Mouse (Mus musculus): ENCODE results near the gene Atp8b4.

Atp8b4 gene

DNA sequence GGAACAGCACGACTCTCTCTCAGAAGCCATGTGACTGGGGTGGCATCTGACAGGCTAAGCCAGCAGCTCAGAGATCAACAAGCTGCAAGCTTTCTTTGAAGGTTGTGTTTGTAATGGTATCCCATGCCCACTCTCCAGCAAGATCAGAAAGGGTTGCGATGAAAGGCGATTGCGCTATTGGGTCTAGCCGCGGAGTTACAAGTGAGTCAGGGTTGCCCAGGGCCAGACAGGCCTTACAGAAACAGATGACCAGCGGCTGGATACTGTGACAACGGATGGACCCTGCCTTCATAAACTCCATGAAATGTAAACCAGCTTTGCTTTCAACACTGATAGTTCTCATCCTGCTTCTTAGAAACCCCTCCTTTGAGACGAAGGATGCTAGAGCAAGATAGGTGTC is 66.2 kb downstream of the Atp8b4 start:
- no peak for DNase-seq (ENCODE audit: low spot score)

DNA sequence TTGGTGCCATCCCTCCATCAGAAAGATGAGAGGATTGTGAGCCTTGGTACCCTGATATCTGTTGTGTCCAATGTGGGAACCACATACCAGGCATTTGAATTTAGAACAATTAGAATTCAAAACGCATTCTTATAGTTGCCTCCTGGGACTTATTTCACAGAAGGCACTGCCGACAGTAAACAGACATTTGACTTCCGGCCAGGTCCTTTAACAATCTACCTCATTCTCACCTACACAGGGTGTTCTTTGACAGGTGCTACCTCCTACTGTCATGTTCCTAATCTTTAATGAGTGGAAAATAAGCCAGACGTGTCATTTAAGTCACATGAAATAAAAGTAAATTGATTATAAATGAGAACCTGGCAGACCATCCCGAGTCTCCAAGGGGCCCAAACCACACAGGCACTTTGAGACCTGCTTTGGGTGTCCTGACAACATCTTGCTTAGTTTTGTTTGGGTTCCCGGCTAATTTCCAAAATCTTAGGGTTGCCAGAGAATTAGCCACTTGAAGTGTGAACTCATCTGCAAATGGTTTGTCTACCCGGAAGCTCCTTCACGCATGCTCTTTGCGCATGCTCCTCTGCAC is 67.9 kb downstream of the Atp8b4 start:
- DNase-seq (ENCODE audit: low spot score), result no peak

DNA sequence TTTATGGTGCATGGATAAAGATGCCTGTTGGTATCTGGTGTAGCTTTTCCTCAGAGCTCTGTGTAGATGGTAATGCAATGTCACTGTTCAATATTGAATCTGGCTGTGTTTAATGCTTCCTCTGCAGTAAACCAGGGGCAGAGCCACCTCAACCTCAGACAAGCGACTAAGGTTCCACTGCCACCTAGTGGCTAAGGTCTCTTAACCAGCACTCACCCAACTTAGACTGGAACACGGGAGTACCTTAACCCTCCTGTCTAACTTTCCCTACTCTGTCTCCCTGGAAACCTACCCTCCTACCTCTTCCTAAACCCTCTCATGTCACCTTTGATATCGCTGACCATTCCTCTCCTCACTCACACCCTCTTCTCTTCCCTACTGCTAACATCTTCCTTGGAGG is 71.2 kb downstream of the Atp8b4 start:
- DNase-seq (ENCODE audit: low spot score), result peak; percentile 85

DNA sequence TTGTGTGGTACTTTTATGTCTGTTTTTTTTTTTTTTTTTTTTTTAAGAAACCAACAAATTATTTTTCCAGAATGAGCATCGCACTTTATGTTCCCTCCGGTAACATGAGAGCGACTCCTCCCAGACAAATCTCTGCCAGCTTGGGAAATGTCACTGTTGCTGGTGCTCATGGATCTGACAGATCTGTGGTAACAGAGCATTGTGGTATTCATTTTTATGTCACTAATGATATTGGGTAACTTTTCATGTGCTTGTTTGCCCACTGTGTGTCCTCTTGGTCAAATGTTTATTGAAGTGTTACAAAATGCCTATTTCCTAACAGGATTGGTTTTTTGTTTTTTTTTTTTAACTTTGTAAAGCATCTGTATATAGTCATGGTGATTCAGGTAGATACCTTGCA is 75.3 kb downstream of the Atp8b4 start:
- DNase-seq (ENCODE audit: low spot score), result no peak

DNA sequence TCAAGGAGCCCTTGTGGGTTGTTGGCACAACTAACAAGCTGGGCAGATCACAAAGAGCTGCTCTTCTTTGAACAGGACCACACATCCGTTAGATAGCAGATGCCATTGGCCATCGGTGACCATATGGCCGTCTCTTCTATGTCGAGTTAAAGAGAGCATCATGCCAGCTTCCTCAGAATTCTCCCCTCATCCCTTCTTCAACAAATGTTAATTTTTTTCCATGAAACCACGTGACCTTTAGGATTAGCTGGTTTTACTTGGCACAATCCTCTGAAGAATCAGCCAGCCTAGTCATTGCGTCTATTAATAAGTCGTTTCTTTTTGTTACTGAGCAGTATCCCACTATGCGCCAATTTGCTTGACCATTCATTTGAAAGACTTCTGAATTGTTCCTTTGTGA is 75.8 kb downstream of the Atp8b4 start:
- DNase-seq (ENCODE audit: low spot score), result no peak

DNA sequence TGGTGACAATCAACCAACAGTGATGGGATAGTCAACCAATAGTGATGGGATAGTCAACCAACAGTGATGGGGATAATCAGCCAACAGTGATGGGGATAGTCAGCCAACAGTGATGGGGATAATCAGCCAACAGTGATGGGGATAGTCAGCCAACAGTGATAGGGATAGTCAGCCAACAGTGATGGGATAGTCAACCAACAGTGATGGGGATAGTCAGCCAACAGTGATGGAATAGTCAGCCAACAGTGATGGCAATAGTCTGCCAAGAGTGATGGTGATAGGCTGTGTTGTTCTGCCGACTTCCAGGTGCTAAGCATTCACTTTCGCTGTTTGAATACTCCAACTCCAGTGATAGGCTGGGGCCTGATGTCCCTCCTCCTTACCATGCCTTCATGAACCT is 79.6 kb downstream of the Atp8b4 start:
- no peak for DNase-seq (ENCODE audit: low spot score)

DNA sequence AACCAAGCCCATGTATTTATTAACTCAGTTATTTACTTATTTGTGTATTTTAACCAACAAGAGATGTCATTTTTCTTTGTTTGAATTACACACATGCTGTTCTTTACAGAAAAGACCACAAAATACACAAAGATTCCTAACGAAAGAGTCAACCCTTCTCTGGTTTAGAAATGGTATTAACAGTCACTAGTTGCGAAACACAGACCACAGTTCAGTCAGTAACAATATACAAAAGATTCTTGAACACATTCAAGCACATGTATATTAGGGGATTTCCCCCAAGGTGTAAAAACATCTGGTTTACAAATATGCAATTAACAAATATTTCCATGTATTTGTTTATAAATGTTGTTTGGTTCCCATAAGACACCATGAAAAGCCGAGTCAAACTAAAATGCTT is 81.6 kb downstream of the Atp8b4 start:
- no peak for DNase-seq (ENCODE audit: low spot score)

DNA sequence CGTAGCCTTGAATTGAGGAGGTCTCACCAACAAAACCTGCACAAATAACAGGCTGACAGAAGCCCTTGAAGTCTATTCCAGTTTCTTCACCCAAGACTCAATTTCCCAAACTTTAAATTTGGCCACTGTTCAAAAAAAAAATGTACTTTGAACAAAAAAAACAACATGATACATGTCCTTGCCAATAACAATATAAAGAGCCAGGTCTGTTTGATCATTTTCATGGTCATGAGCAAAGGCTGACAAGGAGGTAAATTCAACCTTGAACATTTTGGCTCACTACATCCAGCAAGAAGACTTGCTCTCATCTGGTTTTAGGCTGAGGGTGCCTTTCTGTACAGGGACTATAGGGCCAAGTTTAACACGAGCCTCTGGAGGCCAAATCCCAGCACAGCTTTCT is 83.7 kb downstream of the Atp8b4 start:
- DNase-seq (ENCODE audit: low spot score), result no peak

DNA sequence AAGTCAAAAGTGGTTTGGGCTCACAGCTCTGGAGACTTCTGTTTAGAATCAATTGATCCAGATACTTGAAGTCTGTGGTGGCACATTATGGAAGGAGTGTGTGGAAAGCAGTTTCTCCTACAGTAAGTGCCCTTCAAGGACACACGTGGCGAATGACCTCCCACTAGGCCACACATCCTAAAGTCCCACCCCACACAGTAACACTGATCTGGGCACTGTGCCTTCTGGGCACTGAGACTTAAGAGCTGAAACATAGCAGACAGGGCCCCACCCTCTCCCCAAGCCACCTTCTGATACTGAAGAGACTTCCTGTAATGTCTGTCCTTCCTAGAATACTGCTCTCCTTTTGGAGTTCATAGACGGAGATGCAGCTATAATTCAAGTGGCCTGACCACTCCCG is 84.5 kb downstream of the Atp8b4 start:
- DNase-seq (ENCODE audit: low spot score), result no peak

DNA sequence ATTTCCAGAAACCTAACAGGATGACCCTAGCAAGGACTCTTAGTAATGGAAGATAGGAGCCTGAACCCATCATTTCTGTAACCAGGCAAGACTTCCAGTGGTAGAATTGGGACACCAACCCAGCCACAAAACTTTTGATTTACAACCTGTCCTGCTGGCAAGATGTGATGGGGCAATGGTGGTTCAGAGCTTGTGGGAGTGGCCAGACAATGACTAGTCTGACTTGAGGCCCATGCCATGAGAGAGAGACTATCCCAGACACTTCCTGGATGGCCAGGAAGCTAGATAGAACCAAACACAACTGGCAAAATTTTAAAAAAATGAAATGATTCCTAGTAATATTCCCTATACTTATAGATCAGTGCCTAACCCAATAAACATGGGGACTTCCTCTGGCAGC is 87.7 kb downstream of the Atp8b4 start:
- DNase-seq (ENCODE audit: low spot score), result no peak

DNA sequence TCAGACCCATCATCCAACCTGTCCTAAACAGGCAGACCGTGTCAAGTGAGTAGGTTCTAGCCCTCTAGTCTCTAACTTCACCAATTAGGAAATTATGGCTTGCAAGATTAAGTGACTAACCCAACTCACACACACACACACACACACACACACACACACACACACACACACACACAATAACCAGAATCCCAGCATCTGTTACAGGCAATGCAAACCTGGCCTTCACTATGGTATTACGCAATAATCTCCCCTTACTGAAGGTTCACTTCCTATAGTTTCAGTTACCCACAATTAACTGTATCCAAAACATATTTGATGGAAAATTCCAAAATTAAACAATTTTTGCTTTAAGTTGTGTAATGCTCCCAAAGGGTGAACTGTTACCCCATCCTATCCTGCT is 101.0 kb downstream of the Atp8b4 start:
- no peak for DNase-seq (ENCODE audit: low spot score)

DNA sequence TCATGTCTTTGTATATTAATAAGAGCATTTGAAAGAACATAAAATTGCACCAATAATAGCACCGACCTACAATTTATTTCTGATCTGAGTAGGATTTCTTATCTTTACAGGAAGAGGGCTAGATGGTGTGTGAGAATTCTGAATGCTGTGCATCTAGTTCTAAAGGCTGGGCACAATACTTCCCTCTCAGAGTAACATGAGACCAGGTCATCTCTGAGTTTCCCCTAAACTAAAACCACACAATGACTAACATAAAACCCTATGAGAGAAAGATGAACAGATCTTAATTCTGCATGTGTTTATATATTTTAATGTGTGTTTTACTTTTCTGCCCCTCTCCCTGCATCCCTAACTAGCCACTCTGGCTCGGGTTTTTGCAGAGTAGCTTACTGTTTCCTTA is 101.5 kb downstream of the Atp8b4 start:
- no peak for DNase-seq (ENCODE audit: low spot score)

DNA sequence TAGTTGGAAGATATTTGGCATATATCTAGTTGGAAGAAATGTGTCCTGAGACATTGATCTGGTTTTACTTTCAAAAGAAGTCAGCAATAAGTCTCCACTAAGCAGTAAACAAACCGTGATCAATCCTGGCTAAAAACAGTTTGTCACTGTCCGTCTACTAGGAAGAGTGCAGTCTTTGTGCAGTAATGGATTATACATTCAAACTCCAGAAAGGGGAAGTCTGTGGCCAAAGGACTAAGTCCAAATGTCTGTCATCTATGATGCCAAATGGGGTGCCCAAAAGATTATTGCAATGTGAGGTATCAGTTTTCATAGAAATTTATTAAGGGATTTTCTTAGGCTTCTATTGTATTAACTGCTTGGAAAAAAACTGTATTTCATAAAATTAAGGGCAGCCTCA is 102.3 kb downstream of the Atp8b4 start:
- no peak for DNase-seq (ENCODE audit: low spot score)

DNA sequence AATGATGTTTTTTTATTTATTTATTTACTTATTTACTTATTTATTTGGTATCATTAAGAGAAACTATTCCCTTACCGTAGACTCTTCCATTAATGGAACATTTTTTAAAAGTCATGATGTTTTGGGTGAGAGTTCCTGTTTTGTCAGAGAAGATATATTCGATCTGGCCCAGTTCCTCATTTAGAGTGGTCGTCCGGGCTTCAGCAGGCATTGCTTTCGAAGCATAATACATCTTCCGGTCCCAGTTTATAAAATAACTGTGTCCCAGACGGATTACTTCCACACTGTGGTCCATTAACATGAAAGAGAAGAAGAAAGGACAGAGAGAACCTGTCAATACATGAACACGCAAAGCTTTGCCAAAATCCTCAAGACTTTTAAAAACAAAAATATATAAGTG is 103.0 kb downstream of the Atp8b4 start:
- DNase-seq (ENCODE audit: low spot score), result no peak

DNA sequence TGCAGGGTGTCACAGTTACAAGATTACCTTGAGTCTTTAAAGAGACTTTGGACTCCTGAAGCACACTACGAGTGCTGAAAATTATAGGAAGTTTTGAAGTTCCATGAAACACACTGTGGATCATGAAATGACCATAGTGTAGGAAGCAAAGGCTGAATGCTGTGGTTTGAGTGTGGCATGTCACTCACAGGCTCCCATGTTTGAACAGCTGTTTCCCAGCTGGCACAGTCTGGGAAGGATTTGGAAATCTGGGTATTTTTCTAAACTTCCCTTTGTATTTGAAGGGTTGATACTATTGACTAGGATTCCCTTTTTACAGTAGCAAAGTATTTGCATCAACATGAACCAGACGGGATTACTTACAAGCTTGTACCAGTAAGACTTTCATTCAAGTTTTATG is 105.5 kb downstream of the Atp8b4 start:
- peak; percentile 5 for DNase-seq (ENCODE audit: low spot score)

DNA sequence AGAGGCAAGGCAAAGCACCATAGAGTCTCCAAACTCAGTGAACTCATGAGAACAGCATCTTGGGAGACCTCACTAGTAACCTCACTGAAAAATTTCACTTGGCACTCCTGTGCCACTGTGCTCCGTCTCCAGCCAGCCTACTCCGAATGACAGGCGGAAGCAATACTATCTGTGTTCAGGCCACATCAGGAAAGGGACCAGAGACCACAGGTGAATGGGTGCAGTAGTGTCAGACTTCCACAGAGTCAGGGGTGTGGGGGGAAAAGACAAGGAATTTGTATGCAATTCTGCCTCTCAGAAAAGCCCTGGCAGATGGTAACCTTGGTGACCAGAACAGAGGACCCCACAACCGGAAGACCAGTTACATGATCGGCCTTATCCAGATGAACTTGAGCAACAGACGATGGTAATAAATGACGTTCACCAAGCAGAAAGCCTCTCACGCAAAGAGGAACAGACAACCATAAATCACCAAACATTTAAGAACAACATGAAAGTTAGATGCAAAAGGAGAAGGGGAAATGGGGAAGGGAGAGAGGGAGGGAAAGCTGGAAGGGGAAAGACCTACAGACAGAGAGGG is 112.9 kb downstream of the Atp8b4 start:
- no peak for DNase-seq (ENCODE audit: low spot score)

DNA sequence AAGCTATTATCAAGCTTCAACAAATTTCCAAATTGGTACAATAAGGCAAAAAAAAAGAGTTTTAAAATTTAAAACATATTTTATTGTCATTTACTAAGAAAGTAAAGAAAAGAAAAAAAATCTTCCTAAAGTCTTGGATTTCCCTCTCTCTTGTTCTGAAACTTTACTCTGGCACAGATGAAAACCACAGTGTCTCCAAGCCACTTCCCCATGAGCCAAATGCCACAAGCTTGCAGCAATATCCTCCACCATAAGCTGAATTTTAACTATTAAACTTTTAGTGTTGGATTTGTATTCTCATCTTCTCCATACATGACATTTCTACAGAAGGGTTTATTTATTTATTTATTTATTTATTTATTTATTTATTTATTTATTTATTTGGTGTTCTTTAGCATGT is 114.4 kb downstream of the Atp8b4 start:
- no peak for DNase-seq (ENCODE audit: low spot score)

DNA sequence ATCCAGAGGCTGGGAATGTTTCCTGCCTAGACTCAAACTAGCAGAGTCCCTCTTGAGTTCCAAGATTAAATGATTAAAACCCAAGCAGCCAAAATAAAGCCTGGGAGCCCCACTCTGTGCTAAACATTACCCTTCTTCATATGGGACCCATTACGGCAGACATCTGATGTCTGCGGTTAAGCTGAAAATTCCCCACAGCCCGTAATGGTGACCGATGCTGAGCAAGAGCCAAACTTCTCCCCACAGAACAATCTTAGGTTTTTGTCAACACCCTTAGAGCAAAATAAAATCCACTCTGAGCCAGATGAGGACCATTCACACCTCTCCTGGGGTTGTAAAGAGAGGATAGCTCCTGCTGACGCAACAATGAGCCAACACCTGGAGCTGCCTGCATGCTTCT is 120.2 kb downstream of the Atp8b4 start:
- DNase-seq (ENCODE audit: low spot score), result no peak

DNA sequence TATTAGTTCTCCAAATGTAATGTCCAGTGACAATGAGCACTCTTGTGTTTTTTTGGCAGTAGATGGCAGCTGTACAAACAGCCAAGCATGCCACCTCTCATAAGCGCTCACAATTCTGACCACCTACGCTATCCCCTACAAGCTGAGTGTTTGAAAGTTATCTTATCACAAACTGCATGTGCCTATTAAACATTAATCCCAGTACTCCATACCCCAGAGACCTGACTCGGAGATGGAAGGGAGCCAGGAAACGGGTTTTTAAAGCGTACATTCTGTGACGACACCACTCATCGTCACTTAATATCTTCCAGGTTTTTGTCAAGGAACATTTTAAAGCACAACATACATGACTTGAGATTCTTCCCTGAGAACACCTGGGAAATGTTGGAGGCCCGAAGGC is 128.8 kb downstream of the Atp8b4 start:
- DNase-seq (ENCODE audit: low spot score), result no peak

DNA sequence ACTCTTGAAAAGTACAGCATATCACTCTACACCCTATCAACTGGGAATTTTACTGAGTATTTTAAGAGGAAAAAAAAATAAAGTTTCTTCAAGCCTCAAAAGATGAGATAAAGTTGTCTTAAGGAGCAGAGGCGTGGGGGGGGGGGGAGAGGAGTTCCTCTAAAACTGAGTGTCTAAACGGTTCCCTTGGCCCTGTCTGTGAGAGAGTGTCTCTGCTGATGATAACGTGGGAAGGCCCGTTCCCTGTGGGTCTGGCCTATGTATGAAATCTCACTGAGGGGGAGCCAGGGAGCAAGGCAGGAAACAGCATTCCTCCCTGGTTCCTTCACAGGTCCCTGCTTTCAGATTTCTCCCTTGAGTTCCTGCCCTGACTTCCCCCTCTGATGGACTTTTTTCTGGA is 130.7 kb downstream of the Atp8b4 start:
- no peak for DNase-seq (ENCODE audit: low spot score)

DNA sequence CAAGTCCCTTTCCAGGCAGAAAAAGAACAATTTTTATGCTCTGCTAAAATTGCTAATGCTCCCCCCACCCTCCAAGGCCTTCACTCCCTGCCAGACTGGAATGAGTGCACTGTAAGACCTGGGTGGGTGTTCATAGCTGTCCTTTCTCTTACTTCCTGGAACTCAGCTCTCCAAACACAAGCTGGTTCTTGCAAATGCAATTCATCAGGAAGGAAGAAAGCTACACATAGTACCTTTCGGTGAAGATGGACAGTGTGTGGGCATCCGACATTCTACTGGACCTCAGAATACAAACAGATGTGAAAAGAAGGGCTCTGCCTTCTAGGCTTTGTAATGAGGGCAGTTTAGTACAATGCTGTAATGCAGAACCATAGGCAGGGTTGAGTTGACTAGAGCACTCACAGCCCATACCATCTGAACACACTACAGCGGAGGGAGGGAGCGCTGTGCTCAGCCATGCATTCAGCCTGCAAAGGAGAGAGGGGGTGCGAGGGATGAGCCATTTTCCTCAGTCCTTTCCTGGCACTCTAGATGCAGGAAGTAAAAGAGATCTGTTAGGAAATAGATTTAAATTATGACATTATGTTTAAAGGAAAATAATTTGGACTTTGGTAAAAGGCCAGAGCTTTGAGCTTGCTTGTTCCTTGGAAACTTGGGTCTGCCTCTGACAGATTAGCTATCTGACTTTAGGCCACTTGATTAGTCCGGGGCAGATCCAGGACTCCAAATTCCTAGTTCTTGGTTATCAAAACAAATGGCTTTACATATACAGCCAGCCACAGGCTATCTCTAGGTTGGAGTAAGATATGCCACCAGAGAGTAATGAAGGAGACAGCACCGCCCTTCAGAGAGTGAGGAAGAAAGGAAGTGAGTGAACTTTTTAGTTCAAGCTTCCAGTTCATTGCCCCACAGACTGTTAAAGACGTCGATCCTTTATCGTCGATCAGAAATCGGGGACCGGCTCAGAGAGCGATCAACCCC is 136.4 kb downstream of the Atp8b4 start:
- no peak for DNase-seq (ENCODE audit: low spot score)

DNA sequence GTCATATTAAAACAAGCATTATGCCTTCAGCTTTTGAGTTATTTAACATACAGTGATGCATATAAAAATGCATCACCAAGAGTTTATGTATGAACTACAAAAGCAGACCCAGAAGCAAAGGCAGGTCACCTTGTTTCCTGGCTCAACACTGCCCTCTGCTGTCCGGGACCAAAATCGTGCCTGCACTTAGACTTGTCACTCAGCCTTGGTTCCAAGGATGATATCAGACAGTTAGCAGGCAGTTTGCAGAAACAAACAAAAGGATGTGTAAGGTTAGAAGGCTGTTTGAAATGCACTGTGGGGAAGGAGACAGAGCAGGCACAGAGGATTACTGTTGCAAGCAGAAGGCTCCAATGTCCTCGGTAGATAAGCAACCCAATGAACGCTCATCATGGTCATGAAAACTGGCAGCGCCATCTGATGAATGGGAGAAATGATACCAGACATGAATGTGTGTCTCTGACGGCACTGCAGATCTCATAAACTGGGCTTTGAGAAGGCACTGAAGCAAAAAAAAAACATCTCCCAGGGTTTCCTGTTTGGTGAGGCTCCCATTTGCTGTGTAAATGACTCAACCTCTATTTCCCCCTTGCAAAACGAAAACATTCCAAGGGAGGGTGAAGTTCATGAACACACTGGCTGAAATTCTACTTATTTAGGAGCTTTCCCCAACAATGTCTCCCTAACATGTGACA is 137.3 kb downstream of the Atp8b4 start:
- peak; percentile 87 for DNase-seq (ENCODE audit: low spot score)
